Mouse (Mus musculus): ENCODE measurements around the gene Atp2b2. TPM values are rescaled to one million over a fixed set of nuclear protein-coding genes. Genes with fewer than 3 reads are reported as not detected.
A peak's percentile ranks its signal among the peaks of the same experiment; 100 is the strongest.

Gene Atp2b2
- total and polyA plus RNA-seq, 2 experiments = 1.0 to 1.1 TPM

GRCm38 (mm10) chr6:113748351-113748750 lies 294.1 kb downstream of the Atp2b2 start:
- Histone ChIP-seq H3K9ac (ENCODE audit: low read depth, low read length) (no peak overlapping the region), H3K27ac (replicated peaks; ENCODE audit: insufficient read depth, low read depth, low read length) (0 out of 2 replicates have a peak overlapping the region, but pooled peaks have one; percentile 8), H3K36me3 (ENCODE audit: control insufficient read depth, insufficient read depth, low read length) (peaks cover 2% of the 10 kb centered on the region; the same call in 1 of the 2 replicates), H3K79me2 (ENCODE audit: control insufficient read depth, insufficient read depth, low read length) (no peaks in the 10 kb centered on the region), H3K4me3 (ENCODE audit: insufficient read depth, low read depth, low read length) (peak overlapping the region; percentile 29), H3K4me1 (ENCODE audit: control insufficient read depth, insufficient read depth, low read length) (no peaks in the 10 kb centered on the region), H3K27me3 (ENCODE audit: control insufficient read depth, insufficient read depth, low read length) (no peaks in the 10 kb centered on the region)
- TF ChIP-seq CTCF (IDR thresholded peaks at IDR 0.05; ENCODE audit: low read depth, low read length) (no peak), POLR2A (IDR thresholded peaks at IDR 0.05; ENCODE audit: extremely low read depth, insufficient read depth, low read length) (no peak)
- no peak for DNase-seq (ENCODE audit: extremely low read depth, low read depth, low spot score)
- WGBS = 70% methylated on average over 26 of the region's 26 CpGs

GRCm38 (mm10) chr6:113747284-113747683 lies 295.1 kb downstream of the Atp2b2 start:
- H3K79me2 ChIP-seq (ENCODE audit: control insufficient read depth, insufficient read depth, low read length) = no peaks in the 10 kb centered on the region
- H3K4me1 ChIP-seq (ENCODE audit: control insufficient read depth, insufficient read depth, low read length) = no peaks in the 10 kb centered on the region
- peaks cover 2% of the 10 kb centered on the region; the same call in 1 of the 2 replicates for H3K36me3 ChIP-seq (ENCODE audit: control insufficient read depth, insufficient read depth, low read length)
- H3K9ac ChIP-seq (ENCODE audit: low read depth, low read length) = no peak overlapping the region
- no peak for TF ChIP-seq CTCF (IDR thresholded peaks at IDR 0.05; ENCODE audit: low read depth, low read length)
- TF ChIP-seq POLR2A (IDR thresholded peaks at IDR 0.05; ENCODE audit: extremely low read depth, insufficient read depth, low read length) = no peak
- H3K4me3 ChIP-seq (ENCODE audit: insufficient read depth, low read depth, low read length) = no peak overlapping the region
- H3K27ac ChIP-seq (replicated peaks; ENCODE audit: insufficient read depth, low read depth, low read length) = no peak overlapping the region
- 84% methylated on average over 14 of the region's 14 CpGs for WGBS
- no peak for DNase-seq (ENCODE audit: extremely low read depth, low read depth, low spot score)
- no peaks in the 10 kb centered on the region for H3K27me3 ChIP-seq (ENCODE audit: control insufficient read depth, insufficient read depth, low read length)

- Histone ChIP-seq H3K36me3 (ENCODE audit: control insufficient read depth, insufficient read depth, low read length) (peaks cover 2% of the 10 kb centered on the region; the same call in 1 of the 2 replicates), H3K27me3 (ENCODE audit: control insufficient read depth, insufficient read depth, low read length) (no peaks in the 10 kb centered on the region), H3K27ac (replicated peaks; ENCODE audit: insufficient read depth, low read depth, low read length) (no peak overlapping the region), H3K9ac (ENCODE audit: low read depth, low read length) (no peak overlapping the region), H3K4me1 (ENCODE audit: control insufficient read depth, insufficient read depth, low read length) (no peaks in the 10 kb centered on the region), H3K79me2 (ENCODE audit: control insufficient read depth, insufficient read depth, low read length) (peaks cover 4% of the 10 kb centered on the region; the same call in 1 of the 2 replicates), H3K4me3 (ENCODE audit: insufficient read depth, low read depth, low read length) (no peak overlapping the region)
- DNase-seq (ENCODE audit: extremely low read depth, low read depth, low spot score) = no peak
- TF ChIP-seq CTCF (IDR thresholded peaks at IDR 0.05; ENCODE audit: low read depth, low read length) = no peak
- TF ChIP-seq POLR2A (IDR thresholded peaks at IDR 0.05; ENCODE audit: extremely low read depth, insufficient read depth, low read length) = no peak
These were observed 297.3 kb downstream of the Atp2b2 start for GRCm38 (mm10) chr6:113745117-113745516.

GRCm38 (mm10) chr6:113743111-113743510 lies 299.3 kb downstream of the Atp2b2 start:
- Histone ChIP-seq H3K4me1 (ENCODE audit: control insufficient read depth, insufficient read depth, low read length) (no peaks in the 10 kb centered on the region; the same call in 1 of the 2 replicates), H3K4me3 (ENCODE audit: insufficient read depth, low read depth, low read length) (no peak overlapping the region), H3K79me2 (ENCODE audit: control insufficient read depth, insufficient read depth, low read length) (peaks cover 12% of the 10 kb centered on the region; the same call in 1 of the 2 replicates), H3K27me3 (ENCODE audit: control insufficient read depth, insufficient read depth, low read length) (no peaks in the 10 kb centered on the region), H3K27ac (replicated peaks; ENCODE audit: insufficient read depth, low read depth, low read length) (no peak overlapping the region), H3K9ac (ENCODE audit: low read depth, low read length) (no peak overlapping the region), H3K36me3 (ENCODE audit: control insufficient read depth, insufficient read depth, low read length) (peaks cover 2% of the 10 kb centered on the region; the same call in 1 of the 2 replicates)
- DNase-seq (ENCODE audit: extremely low read depth, low read depth, low spot score) = no peak
- 70% methylated on average over 1 of the region's 1 CpGs for WGBS
- TF ChIP-seq CTCF (IDR thresholded peaks at IDR 0.05; ENCODE audit: low read depth, low read length) (no peak), POLR2A (IDR thresholded peaks at IDR 0.05; ENCODE audit: extremely low read depth, insufficient read depth, low read length) (no peak)

- Histone ChIP-seq H3K79me2 (ENCODE audit: control insufficient read depth, insufficient read depth, low read length) (peaks cover 12% of the 10 kb centered on the region; the same call in 1 of the 2 replicates), H3K27me3 (ENCODE audit: control insufficient read depth, insufficient read depth, low read length) (no peaks in the 10 kb centered on the region), H3K36me3 (ENCODE audit: control insufficient read depth, insufficient read depth, low read length) (no peaks in the 10 kb centered on the region), H3K4me1 (ENCODE audit: control insufficient read depth, insufficient read depth, low read length) (no peaks in the 10 kb centered on the region; the same call in 1 of the 2 replicates), H3K4me3 (ENCODE audit: insufficient read depth, low read depth, low read length) (no peak overlapping the region), H3K27ac (replicated peaks; ENCODE audit: insufficient read depth, low read depth, low read length) (no peak overlapping the region), H3K9ac (ENCODE audit: low read depth, low read length) (no peak overlapping the region)
- DNase-seq (ENCODE audit: extremely low read depth, low read depth, low spot score) = no peak
- WGBS = 83% methylated on average over 1 of the region's 1 CpGs
- TF ChIP-seq POLR2A (IDR thresholded peaks at IDR 0.05; ENCODE audit: extremely low read depth, insufficient read depth, low read length) = no peak
- no peak for TF ChIP-seq CTCF (IDR thresholded peaks at IDR 0.05; ENCODE audit: low read depth, low read length)
These were observed 300.1 kb downstream of the Atp2b2 start for GRCm38 (mm10) chr6:113742321-113742720.

GRCm38 (mm10) chr6:113741425-113741824 lies 301.0 kb downstream of the Atp2b2 start:
- Histone ChIP-seq H3K27me3 (ENCODE audit: control insufficient read depth, insufficient read depth, low read length) (no peaks in the 10 kb centered on the region), H3K4me3 (ENCODE audit: insufficient read depth, low read depth, low read length) (no peak overlapping the region), H3K79me2 (ENCODE audit: control insufficient read depth, insufficient read depth, low read length) (peaks cover 16% of the 10 kb centered on the region; the same call in 1 of the 2 replicates), H3K36me3 (ENCODE audit: control insufficient read depth, insufficient read depth, low read length) (no peaks in the 10 kb centered on the region; the same call in 1 of the 2 replicates), H3K9ac (ENCODE audit: low read depth, low read length) (no peak overlapping the region), H3K4me1 (ENCODE audit: control insufficient read depth, insufficient read depth, low read length) (no peaks in the 10 kb centered on the region; the same call in 1 of the 2 replicates), H3K27ac (replicated peaks; ENCODE audit: insufficient read depth, low read depth, low read length) (no peak overlapping the region)
- TF ChIP-seq CTCF (IDR thresholded peaks at IDR 0.05; ENCODE audit: low read depth, low read length) = no peak
- no peak for TF ChIP-seq POLR2A (IDR thresholded peaks at IDR 0.05; ENCODE audit: extremely low read depth, insufficient read depth, low read length)
- DNase-seq (ENCODE audit: extremely low read depth, low read depth, low spot score) = peak; percentile 33
- 75% methylated on average over 2 of the region's 2 CpGs for WGBS
